Mouse (Mus musculus): ENCODE measurements around the gene Kcnq1. TPM values are rescaled to one million over a fixed set of nuclear protein-coding genes. Genes with fewer than 3 reads are reported as not detected.

Kcnq1 gene
- polyA plus RNA-seq, 1 experiment: 1.2 TPM

- no peak for DNase-seq (ENCODE audit: low read depth in 1 of 2, low spot score in 2 of 2)
- 48% methylated on average over 12 of the region's 12 CpGs for WGBS
- H3K27me3 ChIP-seq (ENCODE audit: control insufficient read depth, insufficient read depth, low read length): no peaks in the 10 kb centered on the region
Observed at GRCm38 (mm10) chr7:143390277-143390948, 284.3 kb downstream of the Kcnq1 start.

GRCm38 (mm10) chr7:143395113-143395563 lies 289.0 kb downstream of the Kcnq1 start:
- Histone ChIP-seq H3K27me3 (ENCODE audit: control insufficient read depth, insufficient read depth, low read length) (no peaks in the 10 kb centered on the region), H3K4me1 (ENCODE audit: control insufficient read depth, insufficient read depth, insufficient read length) (no peaks in the 10 kb centered on the region), H3K27ac (ENCODE audit: insufficient read depth, low read length) (no peak overlapping the region), H3K36me3 (ENCODE audit: control insufficient read depth, insufficient read depth, low read length) (no peaks in the 10 kb centered on the region), H3K4me3 (ENCODE audit: extremely low read depth, insufficient read depth, insufficient read length) (no peak overlapping the region)
- no peak for DNase-seq (ENCODE audit: low read depth in 1 of 2, low spot score in 2 of 2)
- TF ChIP-seq CTCF (IDR thresholded peaks at IDR 0.05; ENCODE audit: extremely low read depth, insufficient read depth, insufficient read length, insufficient replicate concordance) (no peak), POLR2A (IDR thresholded peaks at IDR 0.05; ENCODE audit: low read depth, low read length) (no peak)
- 90% methylated on average over 9 of the region's 9 CpGs for WGBS

More at GRCm38 (mm10) chr7:143390277-143390948, 284.3 kb downstream of the Kcnq1 start:
- no peak overlapping the region for H3K4me3 ChIP-seq (ENCODE audit: extremely low read depth, insufficient read depth, insufficient read length)
- TF ChIP-seq POLR2A (IDR thresholded peaks at IDR 0.05; ENCODE audit: low read depth, low read length) (no peak), CTCF (IDR thresholded peaks at IDR 0.05; ENCODE audit: extremely low read depth, insufficient read depth, insufficient read length, insufficient replicate concordance) (no peak)
- no peak overlapping the region for H3K27ac ChIP-seq (ENCODE audit: insufficient read depth, low read length)
- no peaks in the 10 kb centered on the region for H3K36me3 ChIP-seq (ENCODE audit: control insufficient read depth, insufficient read depth, low read length)
- no peaks in the 10 kb centered on the region for H3K4me1 ChIP-seq (ENCODE audit: control insufficient read depth, insufficient read depth, insufficient read length)

- DNase-seq (ENCODE audit: low read depth in 1 of 2, low spot score in 2 of 2): no peak
- Histone ChIP-seq H3K4me1 (ENCODE audit: control insufficient read depth, insufficient read depth, insufficient read length) (no peaks in the 10 kb centered on the region), H3K4me3 (ENCODE audit: extremely low read depth, insufficient read depth, insufficient read length) (no peak overlapping the region), H3K27ac (ENCODE audit: insufficient read depth, low read length) (no peak overlapping the region), H3K36me3 (ENCODE audit: control insufficient read depth, insufficient read depth, low read length) (no peaks in the 10 kb centered on the region), H3K27me3 (ENCODE audit: control insufficient read depth, insufficient read depth, low read length) (no peaks in the 10 kb centered on the region)
- TF ChIP-seq CTCF (IDR thresholded peaks at IDR 0.05; ENCODE audit: extremely low read depth, insufficient read depth, insufficient read length, insufficient replicate concordance): no peak
- TF ChIP-seq POLR2A (IDR thresholded peaks at IDR 0.05; ENCODE audit: low read depth, low read length): no peak
- 45% methylated on average over 10 of the region's 10 CpGs for WGBS
Observed at GRCm38 (mm10) chr7:143399756-143400155, 293.6 kb downstream of the Kcnq1 start.

DNA sequence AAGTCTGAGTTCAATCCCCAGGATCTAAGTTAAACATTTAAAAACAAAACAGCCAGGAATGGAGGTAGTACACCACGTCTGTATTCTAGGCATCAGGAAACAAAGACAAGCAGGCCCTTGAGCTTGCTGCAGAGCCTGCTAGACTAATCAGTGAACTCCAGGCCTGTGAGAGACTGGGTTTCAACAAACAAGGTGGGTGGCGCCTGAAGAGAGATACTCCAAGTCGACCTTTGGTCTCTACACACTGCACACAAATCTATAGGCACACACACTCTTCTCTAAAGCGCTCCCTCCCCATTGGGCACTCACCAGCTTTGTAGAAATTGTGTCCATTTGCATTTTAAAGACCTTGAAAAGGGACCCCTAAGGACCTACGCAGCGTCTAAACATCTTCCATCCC lies 294.4 kb downstream of the Kcnq1 start:
- no peak overlapping the region for H3K27ac ChIP-seq (ENCODE audit: insufficient read depth, low read length)
- H3K36me3 ChIP-seq (ENCODE audit: control insufficient read depth, insufficient read depth, low read length): no peaks in the 10 kb centered on the region
- DNase-seq (ENCODE audit: low read depth in 1 of 2, low spot score in 2 of 2): no peak
- WGBS: 75% methylated on average over 6 of the region's 6 CpGs
- no peaks in the 10 kb centered on the region for H3K27me3 ChIP-seq (ENCODE audit: control insufficient read depth, insufficient read depth, low read length)
- H3K4me3 ChIP-seq (ENCODE audit: extremely low read depth, insufficient read depth, insufficient read length): no peak overlapping the region
- no peaks in the 10 kb centered on the region for H3K4me1 ChIP-seq (ENCODE audit: control insufficient read depth, insufficient read depth, insufficient read length)
- TF ChIP-seq POLR2A (IDR thresholded peaks at IDR 0.05; ENCODE audit: low read depth, low read length): no peak
- no peak for TF ChIP-seq CTCF (IDR thresholded peaks at IDR 0.05; ENCODE audit: extremely low read depth, insufficient read depth, insufficient read length, insufficient replicate concordance)

- TF ChIP-seq CTCF (IDR thresholded peaks at IDR 0.05; ENCODE audit: extremely low read depth, insufficient read depth, insufficient read length, insufficient replicate concordance): no peak
- TF ChIP-seq POLR2A (IDR thresholded peaks at IDR 0.05; ENCODE audit: low read depth, low read length): no peak
- no peak overlapping the region for H3K4me3 ChIP-seq (ENCODE audit: extremely low read depth, insufficient read depth, insufficient read length)
- H3K27me3 ChIP-seq (ENCODE audit: control insufficient read depth, insufficient read depth, low read length): no peaks in the 10 kb centered on the region
- no peak for DNase-seq (ENCODE audit: low read depth in 1 of 2, low spot score in 2 of 2)
- no peaks in the 10 kb centered on the region for H3K36me3 ChIP-seq (ENCODE audit: control insufficient read depth, insufficient read depth, low read length)
- H3K4me1 ChIP-seq (ENCODE audit: control insufficient read depth, insufficient read depth, insufficient read length): no peaks in the 10 kb centered on the region
- WGBS: 89% methylated on average over 5 of the region's 5 CpGs
- no peak overlapping the region for H3K27ac ChIP-seq (ENCODE audit: insufficient read depth, low read length)
Observed at GRCm38 (mm10) chr7:143401429-143402016, 295.4 kb downstream of the Kcnq1 start.

GRCm38 (mm10) chr7:143404296-143404695 lies 298.1 kb downstream of the Kcnq1 start:
- Histone ChIP-seq H3K4me1 (ENCODE audit: control insufficient read depth, insufficient read depth, insufficient read length) (no peaks in the 10 kb centered on the region), H3K4me3 (ENCODE audit: extremely low read depth, insufficient read depth, insufficient read length) (no peak overlapping the region), H3K27ac (ENCODE audit: insufficient read depth, low read length) (no peak overlapping the region), H3K36me3 (ENCODE audit: control insufficient read depth, insufficient read depth, low read length) (no peaks in the 10 kb centered on the region), H3K27me3 (ENCODE audit: control insufficient read depth, insufficient read depth, low read length) (no peaks in the 10 kb centered on the region)
- TF ChIP-seq POLR2A (IDR thresholded peaks at IDR 0.05; ENCODE audit: low read depth, low read length) (no peak), CTCF (IDR thresholded peaks at IDR 0.05; ENCODE audit: extremely low read depth, insufficient read depth, insufficient read length, insufficient replicate concordance) (no peak)
- 51% methylated on average over 6 of the region's 6 CpGs for WGBS
- no peak for DNase-seq (ENCODE audit: low read depth in 1 of 2, low spot score in 2 of 2)

DNA sequence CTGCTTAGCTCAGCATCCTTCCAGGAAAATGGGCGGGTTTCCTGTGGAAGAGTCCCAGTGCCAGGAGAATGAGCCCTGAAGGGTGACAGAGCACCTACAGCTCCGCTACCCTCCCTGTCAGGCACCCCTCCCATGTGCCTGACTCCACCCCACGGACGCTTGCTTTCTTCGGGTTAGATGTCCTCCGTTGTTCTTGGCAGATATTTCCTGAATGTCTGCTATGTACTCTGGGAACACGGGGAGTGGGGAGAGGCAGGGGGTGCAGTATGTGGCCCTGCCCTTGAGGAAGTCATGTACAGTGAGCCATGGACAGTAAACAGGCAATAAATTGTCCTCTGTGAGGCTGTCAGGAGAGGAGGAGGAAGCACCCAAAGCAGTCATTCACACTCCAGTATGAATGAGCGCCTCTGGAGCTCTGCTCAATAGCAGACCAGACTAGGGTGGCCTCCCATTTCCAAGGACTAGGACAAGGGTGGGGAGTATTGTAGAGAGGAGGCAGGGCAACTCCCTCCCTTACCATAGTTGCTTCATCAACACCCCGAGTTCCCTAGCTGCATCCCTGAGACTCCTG lies 301.9 kb downstream of the Kcnq1 start:
- no peak overlapping the region for H3K4me3 ChIP-seq (ENCODE audit: extremely low read depth, insufficient read depth, insufficient read length)
- no peaks in the 10 kb centered on the region for H3K36me3 ChIP-seq (ENCODE audit: control insufficient read depth, insufficient read depth, low read length)
- H3K27me3 ChIP-seq (ENCODE audit: control insufficient read depth, insufficient read depth, low read length): no peaks in the 10 kb centered on the region
- TF ChIP-seq POLR2A (IDR thresholded peaks at IDR 0.05; ENCODE audit: low read depth, low read length): no peak
- no peak for TF ChIP-seq CTCF (IDR thresholded peaks at IDR 0.05; ENCODE audit: extremely low read depth, insufficient read depth, insufficient read length, insufficient replicate concordance)
- WGBS: 47% methylated on average over 9 of the region's 9 CpGs
- H3K27ac ChIP-seq (ENCODE audit: insufficient read depth, low read length): no peak overlapping the region
- DNase-seq (ENCODE audit: low read depth in 1 of 2, low spot score in 2 of 2): no peak
- no peaks in the 10 kb centered on the region for H3K4me1 ChIP-seq (ENCODE audit: control insufficient read depth, insufficient read depth, insufficient read length)
